Mouse (Mus musculus) spleen, postnatal 10 days (tissue): ENCODE data around the gene Angpt4.

Experiments
- DNase-seq, 2 experiments: peaks; one replicate each; pipeline ENCODE4 v3.0.0; 2021 to 2022; ENCODE audit warnings: low spot score in 2 of 2

The Angpt4 gene

GRCm38 (mm10) chr2:151980355-151980693 is 69.3 kb downstream of the Angpt4 start:
- no peak for DNase-seq

GRCm38 (mm10) chr2:151981268-151981667 is 70.3 kb downstream of the Angpt4 start:
- no peak for DNase-seq

- no peak for DNase-seq
Measured at GRCm38 (mm10) chr2:151982476-151982875, 71.5 kb downstream of the Angpt4 start.

- no peak for DNase-seq
Measured at GRCm38 (mm10) chr2:151984019-151984418, 73.0 kb downstream of the Angpt4 start.

GRCm38 (mm10) chr2:151985426-151986172 is 74.6 kb downstream of the Angpt4 start:
- DNase-seq: no peak

GRCm38 (mm10) chr2:151986958-151987357 is 75.9 kb downstream of the Angpt4 start:
- DNase-seq: no peak

GRCm38 (mm10) chr2:151988978-151989377 is 78.0 kb downstream of the Angpt4 start:
- DNase-seq: no peak

GRCm38 (mm10) chr2:151990985-151991394 is 80.0 kb downstream of the Angpt4 start:
- DNase-seq: no peak

GRCm38 (mm10) chr2:151991446-151991845 is 80.4 kb downstream of the Angpt4 start:
- DNase-seq: no peak

- peak; percentile 63 to 81 for DNase-seq
Measured at GRCm38 (mm10) chr2:151994350-151995122, 83.5 kb downstream of the Angpt4 start.
